In the genomic region with DNA sequence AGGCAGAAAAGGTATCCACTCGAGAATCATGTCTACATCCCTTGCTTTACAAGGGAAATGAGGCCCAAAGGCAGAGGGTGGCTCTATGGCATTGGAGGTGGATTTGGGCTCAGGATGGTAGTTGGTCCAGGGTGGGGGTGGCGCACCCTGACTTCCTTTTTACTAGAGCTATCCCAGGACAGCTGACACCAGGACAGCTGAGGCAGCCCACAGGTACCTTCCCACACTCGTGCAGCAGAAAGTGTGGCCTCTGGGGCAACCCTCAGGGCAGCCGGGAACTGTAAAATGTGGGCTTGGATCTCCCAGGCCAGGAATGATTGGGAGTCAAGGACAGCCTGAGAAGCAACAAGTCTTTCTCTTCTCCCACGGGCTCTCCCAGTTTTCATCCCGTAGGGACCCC, we compare ENCODE assay signal across 26 mouse cellular contexts. TPM values are rescaled to one million over a fixed set of nuclear protein-coding genes. Genes with fewer than 3 reads are reported as not detected.
DNase-seq lines count a peak whose midpoint lies in the region; ATAC-seq and TF ChIP-seq lines count a peak whose summit lies in the region.
"Had no signal": no experiment of that assay in that cellular context is flagged by ENCODE, and none has a peak within 500 bp of the region (broad histone marks: within the 10 kb centered on the region; RNA-seq: fewer than 3 reads in every experiment).

No protein-coding gene starts in this region.

- peaks cover 9% of the 10 kb centered on the region for H3K36me3 ChIP-seq in heart, embryonic 11.5 days (ENCODE audit: control insufficient read depth, insufficient read depth, low read length)
- H3K36me3 ChIP-seq in stomach, embryonic 15.5 days: peaks cover 6% of the 10 kb centered on the region
- H3K36me3 ChIP-seq in stomach, postnatal 0 days (ENCODE audit: control insufficient read depth, insufficient read depth, low read length): peaks cover 7% of the 10 kb centered on the region; the same call in 1 of the 2 replicates
- H3K36me3 ChIP-seq in liver, embryonic 16.5 days (ENCODE audit: control insufficient read depth, insufficient read depth): peaks cover 19% of the 10 kb centered on the region

- WGBS in heart, embryonic 11.5 days (ENCODE audit: insufficient replicate concordance): 82% methylated on average over 6 of the region's 6 CpGs
- 76% methylated on average over 6 of the region's 6 CpGs for WGBS in stomach, embryonic 15.5 days
- WGBS in stomach, postnatal 0 days: 75% methylated on average over 6 of the region's 6 CpGs
- WGBS in liver, embryonic 16.5 days (ENCODE audit: insufficient replicate concordance): 56% methylated on average over 6 of the region's 6 CpGs

- H3K4me2 ChIP-seq in heart, embryonic 11.5 days: peak overlapping the region; percentile 17; the same call in 1 of the 2 replicates
- no peak overlapping the region for H3K4me2 ChIP-seq in stomach, embryonic 15.5 days
- H3K4me2 ChIP-seq in stomach, postnatal 0 days (replicated peaks; ENCODE audit: low read depth): no peak overlapping the region
- peak overlapping the region; percentile 93 for H3K4me2 ChIP-seq in liver, embryonic 16.5 days (ENCODE audit: low read depth, low read length)
- H3K4me2 ChIP-seq: embryonic facial prominence, embryonic 12.5 days; heart, embryonic 15.5 days; hindbrain, embryonic 15.5 days; neural tube, embryonic 12.5 days had no signal

- H3K4me3 ChIP-seq in heart, embryonic 11.5 days (ENCODE audit: low read depth, low read length): no peak overlapping the region
- H3K4me3 ChIP-seq in stomach, embryonic 15.5 days (replicated peaks): no peak overlapping the region
- H3K4me3 ChIP-seq in stomach, postnatal 0 days (ENCODE audit: low read depth, low read length): no peak overlapping the region
- H3K4me3 ChIP-seq in liver, embryonic 16.5 days (ENCODE audit: low read depth, low read length): peak overlapping the region; percentile 93
- H3K4me3 ChIP-seq: embryonic facial prominence, embryonic 12.5 days; gastrocnemius, adult 2 months; heart, embryonic 15.5 days; hindbrain, embryonic 15.5 days; midbrain, embryonic 10.5 days; neural tube, embryonic 12.5 days had no signal

- H3K9me3 ChIP-seq in heart, embryonic 11.5 days (replicated peaks; ENCODE audit: control insufficient read depth, low read length): no peaks in the 10 kb centered on the region
- H3K9me3 ChIP-seq in stomach, embryonic 15.5 days: no peaks in the 10 kb centered on the region
- H3K9me3 ChIP-seq in stomach, postnatal 0 days (ENCODE audit: control insufficient read depth, low read length): no peaks in the 10 kb centered on the region
- no peaks in the 10 kb centered on the region for H3K9me3 ChIP-seq in liver, embryonic 16.5 days (replicated peaks; ENCODE audit: control insufficient read depth, low read length)
- H3K9me3 ChIP-seq: embryonic facial prominence, embryonic 12.5 days; heart, embryonic 15.5 days; hindbrain, embryonic 15.5 days; neural tube, embryonic 12.5 days had no signal

- no peaks in the 10 kb centered on the region for H3K27me3 ChIP-seq in heart, embryonic 11.5 days (ENCODE audit: control insufficient read depth, insufficient read depth, low read length)
- H3K27me3 ChIP-seq in stomach, embryonic 15.5 days (replicated peaks): no peaks in the 10 kb centered on the region
- H3K27me3 ChIP-seq in stomach, postnatal 0 days (ENCODE audit: control insufficient read depth, insufficient read depth, low read length): no peaks in the 10 kb centered on the region
- no peaks in the 10 kb centered on the region for H3K27me3 ChIP-seq in liver, embryonic 16.5 days (ENCODE audit: control insufficient read depth, insufficient read depth, low read depth, low read length)
- H3K27me3 ChIP-seq: embryonic facial prominence, embryonic 12.5 days; heart, embryonic 15.5 days; hindbrain, embryonic 15.5 days; neural tube, embryonic 12.5 days had no signal

- ATAC-seq in heart, embryonic 11.5 days (replicated peaks; ENCODE audit: insufficient number of reproducible peaks, low FRiP score, low TSS enrichment): no peak
- no peak for ATAC-seq in stomach, embryonic 15.5 days (ENCODE audit: insufficient read depth, low FRiP score, low read depth)
- no peak for ATAC-seq in stomach, postnatal 0 days (ENCODE audit: low FRiP score, low TSS enrichment)
- ATAC-seq in liver, embryonic 16.5 days (ENCODE audit: low read depth): no peak
- no peak for ATAC-seq in granulocyte monocyte progenitor cell, adult 5-6 weeks (replicated peaks; ENCODE audit: poor library complexity, severe bottlenecking)
- ATAC-seq: forebrain, embryonic 14.5 days; intestine, embryonic 16.5 days had no signal

- TF ChIP-seq CTCF in stomach, postnatal 0 days (IDR thresholded peaks at IDR 0.05; ENCODE audit: low read depth): no peak

- H3K9ac ChIP-seq in heart, embryonic 11.5 days (ENCODE audit: low read depth, low read length): 0 out of 2 replicates have a peak overlapping the region, but pooled peaks have one; percentile 29
- H3K9ac ChIP-seq in stomach, embryonic 15.5 days: no peak overlapping the region
- no peak overlapping the region for H3K9ac ChIP-seq in stomach, postnatal 0 days (ENCODE audit: low read length)
- peak overlapping the region; percentile 89 for H3K9ac ChIP-seq in liver, embryonic 16.5 days (ENCODE audit: low read depth, low read length)
- H3K9ac ChIP-seq: heart, embryonic 15.5 days; hindbrain, embryonic 15.5 days had no signal

- DNase-seq in heart, postnatal 4 days: no peak
- no peak for DNase-seq in stomach, postnatal 0 days (ENCODE audit: low spot score)
- no peak for DNase-seq in thymus, postnatal 36 days
- DNase-seq: adrenal gland, adult 2 months; cerebellum, adult 11-12 months; cerebellum, postnatal 10 days; gastrocnemius, adult 2 months; kidney, adult 9 months; kidney, postnatal 14 days; lung, adult 18-20 months; lung, postnatal 10 days; retina, postnatal 1 day; right cerebral cortex, postnatal 25 days; spleen, adult 18-20 months; thymus, adult 2 months had no signal

- no peak overlapping the region for H3K27ac ChIP-seq in heart, embryonic 11.5 days (ENCODE audit: low read depth, low read length)
- peak overlapping the region; percentile 78; the same call in 1 of the 2 replicates for H3K27ac ChIP-seq in stomach, embryonic 15.5 days
- H3K27ac ChIP-seq in stomach, postnatal 0 days (replicated peaks): no peak overlapping the region
- H3K27ac ChIP-seq in liver, embryonic 16.5 days (ENCODE audit: low read length): peak overlapping the region; percentile 99
- H3K27ac ChIP-seq: embryonic facial prominence, embryonic 12.5 days; gastrocnemius, adult 2 months; heart, embryonic 15.5 days; hindbrain, embryonic 15.5 days; neural tube, embryonic 12.5 days had no signal

- no peak for TF ChIP-seq EP300 in stomach, postnatal 0 days (optimal IDR thresholded peaks at IDR 0.05)

- H3K4me1 ChIP-seq in heart, embryonic 11.5 days (ENCODE audit: control insufficient read depth, insufficient read depth, low read length): peaks cover 20% of the 10 kb centered on the region
- H3K4me1 ChIP-seq in stomach, embryonic 15.5 days: peaks cover 22% of the 10 kb centered on the region
- peaks cover 6% of the 10 kb centered on the region; the same call in 1 of the 2 replicates for H3K4me1 ChIP-seq in stomach, postnatal 0 days (replicated peaks; ENCODE audit: control insufficient read depth, insufficient read depth)
- H3K4me1 ChIP-seq in liver, embryonic 16.5 days (ENCODE audit: control insufficient read depth, low read depth, low read length): peaks cover 43% of the 10 kb centered on the region

RNA-seq across cellular contexts. Expression of a gene that starts 3.2 kb away (rescaled TPM):
- polyA plus RNA-seq in heart, embryonic 11.5 days (2014; fragmentation: Nextera tagmentation; extraction: Ambion mirVana): 30.4 and 31.1 TPM in 2 replicates
- 1 to 10 TPM; 9.3 TPM for total RNA-seq in heart, postnatal 4 days (2021)
- 30.6 and 33.6 TPM in 2 replicates for polyA plus RNA-seq in stomach, embryonic 15.5 days (2015; fragmentation: Nextera tagmentation; extraction: Ambion mirVana)
- polyA plus RNA-seq in stomach, postnatal 0 days (2015; fragmentation: Nextera tagmentation; extraction: Ambion mirVana): 17.3 and 17.6 TPM in 2 replicates
- polyA plus RNA-seq in liver, embryonic 16.5 days (2015; fragmentation: Nextera tagmentation; extraction: Ambion mirVana): 31.8 and 33.2 TPM in 2 replicates
- 15.1 and 23.6 TPM in 2 replicates for total RNA-seq in granulocyte monocyte progenitor cell, adult 5-6 weeks (2014; fragmentation: Nextera tagmentation)
- 9.7 and 10.1 TPM in 2 replicates for total RNA-seq in granulocyte monocyte progenitor cell, adult 5-6 weeks (2017)

RNA-seq across cellular contexts. Expression of a gene that starts 28.2 kb away (rescaled TPM):
- 28.3 and 30.3 TPM in 2 replicates for polyA plus RNA-seq in heart, embryonic 11.5 days (2014; fragmentation: Nextera tagmentation; extraction: Ambion mirVana)
- 10 to 100 TPM; 33.0 to 34.4 TPM for total RNA-seq in heart, postnatal 4 days (2021)
- 33.6 and 35.4 TPM in 2 replicates for polyA plus RNA-seq in stomach, embryonic 15.5 days (2015; fragmentation: Nextera tagmentation; extraction: Ambion mirVana)
- 24.9 and 25.5 TPM in 2 replicates for polyA plus RNA-seq in stomach, postnatal 0 days (2015; fragmentation: Nextera tagmentation; extraction: Ambion mirVana)
- polyA plus RNA-seq in liver, embryonic 16.5 days (2015; fragmentation: Nextera tagmentation; extraction: Ambion mirVana): 12.0 and 13.1 TPM in 2 replicates
- total RNA-seq in granulocyte monocyte progenitor cell, adult 5-6 weeks (2014; fragmentation: Nextera tagmentation): 10.8 and 15.3 TPM in 2 replicates
- total RNA-seq in granulocyte monocyte progenitor cell, adult 5-6 weeks (2017): 14.8 and 21.1 TPM in 2 replicates

RNA-seq across cellular contexts. Expression of a gene that starts 28.4 kb away (rescaled TPM):
- 129 and 136 TPM in 2 replicates for polyA plus RNA-seq in heart, embryonic 11.5 days (2014; fragmentation: Nextera tagmentation; extraction: Ambion mirVana)
- total RNA-seq in heart, postnatal 4 days (2021): 10 to 100 TPM; 78.3 to 85.3 TPM
- polyA plus RNA-seq in stomach, embryonic 15.5 days (2015; fragmentation: Nextera tagmentation; extraction: Ambion mirVana): 94.5 and 118 TPM in 2 replicates
- polyA plus RNA-seq in stomach, postnatal 0 days (2015; fragmentation: Nextera tagmentation; extraction: Ambion mirVana): 277 and 284 TPM in 2 replicates
- 179 and 184 TPM in 2 replicates for polyA plus RNA-seq in liver, embryonic 16.5 days (2015; fragmentation: Nextera tagmentation; extraction: Ambion mirVana)
- 204 and 312 TPM in 2 replicates for total RNA-seq in granulocyte monocyte progenitor cell, adult 5-6 weeks (2014; fragmentation: Nextera tagmentation)
- 119 and 155 TPM in 2 replicates for total RNA-seq in granulocyte monocyte progenitor cell, adult 5-6 weeks (2017)

Comparison
In these comparisons a context has a peak if more than half of its experiments do, and no peak if none do; other contexts are left out.
1. H3K27ac ChIP-seq: peak in stomach, embryonic 15.5 days (single experiment) and liver, embryonic 16.5 days (single experiment); none in heart, embryonic 11.5 days (single experiment) and stomach, postnatal 0 days (single experiment).
2. H3K4me2 ChIP-seq: peak in heart, embryonic 11.5 days (single experiment) and liver, embryonic 16.5 days (single experiment); none in stomach, embryonic 15.5 days (single experiment) and stomach, postnatal 0 days (single experiment).
3. H3K9ac ChIP-seq: peak in heart, embryonic 11.5 days (single experiment) and liver, embryonic 16.5 days (single experiment); none in stomach, embryonic 15.5 days (single experiment) and stomach, postnatal 0 days (single experiment).